ENCODE assay signal across 17 mouse cellular contexts in the genomic region with DNA sequence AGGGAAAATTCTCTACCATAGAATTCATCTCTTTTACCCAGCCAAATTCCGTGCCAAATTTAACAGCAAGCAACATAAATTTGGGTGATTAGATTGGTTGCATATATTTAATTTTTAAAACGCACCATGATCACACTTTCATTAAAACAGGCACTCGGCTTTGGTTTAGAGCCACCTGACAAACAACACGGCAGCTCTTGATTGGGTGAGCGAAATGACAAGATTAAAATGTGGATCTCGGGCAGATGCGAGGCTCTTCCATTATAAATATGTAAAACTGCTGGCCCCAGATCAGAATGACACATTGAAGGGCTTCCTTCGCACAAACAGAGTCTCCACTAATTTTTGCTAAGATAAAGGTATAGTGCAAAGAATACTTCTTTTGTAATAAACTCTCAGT.
DNase-seq lines count a peak whose midpoint lies in the region; ATAC-seq lines count a peak whose summit lies in the region.
"Had no signal": no experiment of that assay in that cellular context is flagged by ENCODE, and none has a peak within 500 bp of the region (broad histone marks: within the 10 kb centered on the region; RNA-seq: fewer than 3 reads in every experiment).

No protein-coding gene starts in this region.

- H3K9me3 ChIP-seq in midbrain, embryonic 14.5 days (ENCODE audit: control insufficient read depth, low read length) = no peaks in the 10 kb centered on the region
- no peaks in the 10 kb centered on the region for H3K9me3 ChIP-seq in midbrain, embryonic 11.5 days (ENCODE audit: control insufficient read depth, low read length)
- no peaks in the 10 kb centered on the region for H3K9me3 ChIP-seq in hindbrain, embryonic 15.5 days
- H3K9me3 ChIP-seq: embryonic facial prominence, embryonic 15.5 days had no signal

- H3K4me2 ChIP-seq in midbrain, embryonic 14.5 days (ENCODE audit: low read length) = no peak overlapping the region
- no peak overlapping the region for H3K4me2 ChIP-seq in midbrain, embryonic 11.5 days
- H3K4me2 ChIP-seq in hindbrain, embryonic 15.5 days = no peak overlapping the region
- H3K4me2 ChIP-seq: embryonic facial prominence, embryonic 15.5 days; liver, embryonic 11.5 days had no signal

- H3K36me3 ChIP-seq in midbrain, embryonic 14.5 days (ENCODE audit: control insufficient read depth, insufficient read depth, low read length) = no peaks in the 10 kb centered on the region
- no peaks in the 10 kb centered on the region for H3K36me3 ChIP-seq in midbrain, embryonic 11.5 days (ENCODE audit: control insufficient read depth, insufficient read depth, low read length)
- no peaks in the 10 kb centered on the region for H3K36me3 ChIP-seq in hindbrain, embryonic 15.5 days
- H3K36me3 ChIP-seq: G1E had no signal

- H3K9ac ChIP-seq in midbrain, embryonic 14.5 days (replicated peaks; ENCODE audit: low read length) = no peak overlapping the region
- no peak overlapping the region for H3K9ac ChIP-seq in midbrain, embryonic 11.5 days (ENCODE audit: low read length)
- H3K9ac ChIP-seq in hindbrain, embryonic 15.5 days = no peak overlapping the region
- H3K9ac ChIP-seq: embryonic facial prominence, embryonic 15.5 days had no signal

- peaks cover 10% of the 10 kb centered on the region; the same call in 1 of the 2 replicates for H3K4me1 ChIP-seq in midbrain, embryonic 14.5 days (ENCODE audit: control insufficient read depth, insufficient read depth, low read length)
- H3K4me1 ChIP-seq in midbrain, embryonic 11.5 days (ENCODE audit: control insufficient read depth, insufficient read depth, low read length) = peaks cover 2% of the 10 kb centered on the region; the same call in 1 of the 2 replicates
- peaks cover 25% of the 10 kb centered on the region for H3K4me1 ChIP-seq in hindbrain, embryonic 15.5 days (replicated peaks)
- H3K4me1 ChIP-seq: embryonic facial prominence, embryonic 15.5 days; megakaryocyte, embryonic 14.5 days had no signal

- no peak for ATAC-seq in midbrain, embryonic 14.5 days (ENCODE audit: low FRiP score, low TSS enrichment)
- ATAC-seq in midbrain, embryonic 11.5 days (ENCODE audit: low FRiP score) = no peak
- no peak for ATAC-seq in hindbrain, embryonic 15.5 days (ENCODE audit: low FRiP score, low read depth)
- ATAC-seq: intestine, postnatal 0 days had no signal

- no peak overlapping the region for H3K4me3 ChIP-seq in midbrain, embryonic 14.5 days (replicated peaks; ENCODE audit: low read depth, low read length)
- no peak overlapping the region for H3K4me3 ChIP-seq in midbrain, embryonic 11.5 days (ENCODE audit: low read depth, low read length)
- H3K4me3 ChIP-seq in hindbrain, embryonic 15.5 days = no peak overlapping the region
- H3K4me3 ChIP-seq: embryonic facial prominence, embryonic 15.5 days; megakaryocyte, embryonic 14.5 days had no signal

- no peaks in the 10 kb centered on the region for H3K27me3 ChIP-seq in midbrain, embryonic 14.5 days (ENCODE audit: control insufficient read depth, insufficient read depth, low read length)
- H3K27me3 ChIP-seq in midbrain, embryonic 11.5 days (ENCODE audit: control insufficient read depth, insufficient read depth, low read length) = no peaks in the 10 kb centered on the region
- no peaks in the 10 kb centered on the region for H3K27me3 ChIP-seq in hindbrain, embryonic 15.5 days
- H3K27me3 ChIP-seq: embryonic facial prominence, embryonic 15.5 days; megakaryocyte, embryonic 14.5 days had no signal

- H3K27ac ChIP-seq in midbrain, embryonic 14.5 days (replicated peaks; ENCODE audit: low read depth, low read length) = peak overlapping the region; percentile 62; the same call in 1 of the 2 replicates
- H3K27ac ChIP-seq in midbrain, embryonic 11.5 days (ENCODE audit: low read depth, low read length) = no peak overlapping the region
- peak overlapping the region; percentile 82 for H3K27ac ChIP-seq in hindbrain, embryonic 15.5 days (replicated peaks)

- DNase-seq in frontal cortex, postnatal 36 days (ENCODE audit: low spot score in 2 of 2) = peak; percentile 24 to 34
- DNase-seq in frontal cortex, postnatal 25 days (ENCODE audit: low spot score in 2 of 2) = no peak
- peak; percentile 57 for DNase-seq in midbrain, embryonic 14.5 days
- DNase-seq in midbrain, embryonic 11.5 days (ENCODE audit: low spot score, missing footprints) = no peak
- DNase-seq in kidney, adult 9 months = no peak
- DNase-seq in liver = no peak
- DNase-seq: adrenal gland, postnatal 14 days; heart, adult 18-20 months; kidney, postnatal 25 days; spleen, adult 18-20 months; thymus, postnatal 4 days had no signal

- 62% methylated on average over 8 of the region's 8 CpGs for WGBS in midbrain, embryonic 14.5 days
- 92% methylated on average over 8 of the region's 8 CpGs for WGBS in midbrain, embryonic 11.5 days
- 36% methylated on average over 8 of the region's 8 CpGs for WGBS in hindbrain, embryonic 15.5 days

Comparison
In these comparisons a context has a peak if more than half of its experiments do, and no peak if none do; other contexts are left out.
1. DNase-seq: peak in frontal cortex, postnatal 36 days (2 of 2) and midbrain, embryonic 14.5 days (single experiment); none in frontal cortex, postnatal 25 days (0 of 2), midbrain, embryonic 11.5 days (single experiment), kidney, adult 9 months (single experiment) and liver (single experiment).